Mouse (Mus musculus) hindbrain, embryonic 14.5 days (tissue): Measurements from ENCODE around the gene Rin2. TPM values are rescaled to one million over a fixed set of nuclear protein-coding genes. Genes with fewer than 3 reads are reported as not detected.

Experiments used
- ATAC-seq: fragments of 200-750 bp; cut with Nextera tagmentation; 2 replicates; pipeline ENCODE4 v1.8.0; 2017; ENCODE audit warnings: moderate number of reproducible peaks, mild to moderate bottlenecking, moderate TSS enrichment, moderate library complexity; ENCODE audit not compliant: low FRiP score
- DNase-seq: peaks from one replicate; pipeline ENCODE4 v3.0.0-alpha.2; 2015; ENCODE audit warnings: low spot score
- H3K27ac ChIP-seq: fragments of 300-500 bp; sonication (generic); 2 replicates; pipeline ENCODE4 v1.5.1; 2014; ENCODE audit warnings: mild to moderate bottlenecking, moderate library complexity
- H3K27me3 ChIP-seq: fragments of 300-500 bp; sonication (generic); 2 replicates; pipeline ENCODE4 v1.6.1; 2014; ENCODE audit warnings: mild to moderate bottlenecking, low read length, mixed read lengths; ENCODE audit not compliant: control insufficient read depth, insufficient read depth
- H3K36me3 ChIP-seq: fragments of 300-500 bp; sonication (generic); replicated peaks from 2 replicates; pipeline ENCODE4 v1.6.1; 2014; ENCODE audit not compliant: control insufficient read depth, insufficient read depth
- H3K4me1 ChIP-seq: fragments of 300-500 bp; sonication (generic); replicated peaks from 2 replicates; pipeline ENCODE4 v1.6.1; 2014; ENCODE audit warnings: antibody characterized with exemption, low read length, mixed read lengths; ENCODE audit not compliant: control insufficient read depth, insufficient read depth
- H3K4me2 ChIP-seq: fragments of 300-500 bp; sonication (generic); replicated peaks from 2 replicates; pipeline ENCODE4 v1.6.1; 2014; ENCODE audit warnings: mild to moderate bottlenecking, moderate library complexity
- H3K4me3 ChIP-seq: fragments of 300-500 bp; sonication (generic); replicated peaks from 2 replicates; pipeline ENCODE4 v1.5.1; 2014; ENCODE audit warnings: mild to moderate bottlenecking, low read length
- H3K9ac ChIP-seq: fragments of 300-500 bp; sonication (generic); 2 replicates; pipeline ENCODE4 v1.6.1; 2014
- H3K9me3 ChIP-seq: fragments of 300-500 bp; sonication (generic); 2 replicates; pipeline ENCODE4 v1.6.1; 2016; ENCODE audit warnings: low read length; ENCODE audit not compliant: control insufficient read depth
- WGBS: fragments of 180-500 bp; shearing (Covaris S2); extraction: QIAGEN DNeasy Blood & Tissue Kit; methylation state at CpG from one replicate; pipeline ENCODE4 v1.1.7; 2014; 5-methylcytosine and 5-hydroxymethylcytosine counted together
- polyA plus RNA-seq: library from polyadenylated mRNA; unstranded; fragments of >200 nt; fragmentation: Nextera tagmentation; extraction: Ambion mirVana; gene quantifications from 2 replicates; pipeline ENCODE4 v1.2.1, GENCODE M21; 2014

Rin2 gene
- polyA plus RNA-seq, 1 experiment from 2014 or later = 17.1 TPM

GRCm38 (mm10) chr2:145855831-145856230, 180.8 kb downstream of the Rin2 start:
- no peak for ATAC-seq
- no peak for DNase-seq
- Histone ChIP-seq H3K9me3 (no peaks in the 10 kb centered on the region), H3K9ac (no peak overlapping the region), H3K4me1 (peaks cover 11% of the 10 kb centered on the region; the same call in 1 of the 2 replicates), H3K27me3 (no peaks in the 10 kb centered on the region), H3K4me3 (no peak overlapping the region), H3K4me2 (no peak overlapping the region), H3K36me3 (0 out of 2 replicates have a peak, but pooled peaks cover 7% of the 10 kb centered on the region), H3K27ac (no peak overlapping the region)
- WGBS = 93% methylated on average over 9 of the region's 9 CpGs

GRCm38 (mm10) chr2:145857864-145858263, 182.8 kb downstream of the Rin2 start:
- no peak overlapping the region for H3K9ac ChIP-seq
- H3K4me1 ChIP-seq = peaks cover 15% of the 10 kb centered on the region
- WGBS = 72% methylated on average over 8 of the region's 8 CpGs
- H3K4me3 ChIP-seq = no peak overlapping the region
- no peak for DNase-seq
- no peaks in the 10 kb centered on the region for H3K27me3 ChIP-seq
- ATAC-seq = no peak
- H3K36me3 ChIP-seq = no peaks in the 10 kb centered on the region
- no peak overlapping the region for H3K27ac ChIP-seq
- H3K4me2 ChIP-seq = no peak overlapping the region
- H3K9me3 ChIP-seq = no peaks in the 10 kb centered on the region

- Histone ChIP-seq H3K9me3 (no peaks in the 10 kb centered on the region), H3K4me3 (no peak overlapping the region), H3K27me3 (no peaks in the 10 kb centered on the region), H3K4me1 (peaks cover 15% of the 10 kb centered on the region), H3K4me2 (peak overlapping the region; percentile 54), H3K36me3 (no peaks in the 10 kb centered on the region), H3K27ac (peak overlapping the region; percentile 84), H3K9ac (peak overlapping the region; percentile 60; the same call in 1 of the 2 replicates)
- peak; percentile 18; the same call in 1 of the 2 replicates for ATAC-seq
- WGBS = 56% methylated on average over 7 of the region's 7 CpGs
- no peak for DNase-seq
Measured at GRCm38 (mm10) chr2:145859442-145859931, 184.5 kb downstream of the Rin2 start.

- ATAC-seq (peak; percentile 89), DNase-seq (peak; percentile 75)
- Histone ChIP-seq H3K27ac (peak overlapping the region; percentile 84), H3K9ac (peak overlapping the region; percentile 60), H3K4me1 (peaks cover 15% of the 10 kb centered on the region), H3K27me3 (no peaks in the 10 kb centered on the region), H3K4me3 (peak overlapping the region; percentile 34), H3K4me2 (peak overlapping the region; percentile 54), H3K9me3 (no peaks in the 10 kb centered on the region), H3K36me3 (no peaks in the 10 kb centered on the region)
- 9% methylated on average over 40 of the region's 40 CpGs for WGBS
Measured at GRCm38 (mm10) chr2:145859932-145860801, 185.2 kb downstream of the Rin2 start.

GRCm38 (mm10) chr2:145861193-145862123, 186.4 kb downstream of the Rin2 start:
- Histone ChIP-seq H3K9me3 (no peaks in the 10 kb centered on the region), H3K36me3 (no peaks in the 10 kb centered on the region), H3K4me2 (peak overlapping the region; percentile 54), H3K27me3 (no peaks in the 10 kb centered on the region), H3K27ac (peak overlapping the region; percentile 84), H3K4me1 (peaks cover 15% of the 10 kb centered on the region), H3K9ac (peak overlapping the region; percentile 60), H3K4me3 (peak overlapping the region; percentile 34)
- 60% methylated on average over 8 of the region's 8 CpGs for WGBS
- ATAC-seq (no peak), DNase-seq (no peak)

GRCm38 (mm10) chr2:145862206-145862817, 187.3 kb downstream of the Rin2 start:
- DNase-seq = no peak
- peak overlapping the region; percentile 60; the same call in 1 of the 2 replicates for H3K9ac ChIP-seq

GRCm38 (mm10) chr2:145865344-145865743, 190.3 kb downstream of the Rin2 start:
- WGBS = 89% methylated on average over 3 of the region's 3 CpGs
- Histone ChIP-seq H3K27ac (no peak overlapping the region), H3K9me3 (no peaks in the 10 kb centered on the region), H3K9ac (no peak overlapping the region), H3K27me3 (no peaks in the 10 kb centered on the region), H3K36me3 (no peaks in the 10 kb centered on the region), H3K4me3 (no peak overlapping the region), H3K4me2 (no peak overlapping the region), H3K4me1 (peaks cover 7% of the 10 kb centered on the region)
- DNase-seq (no peak), ATAC-seq (no peak)

More at GRCm38 (mm10) chr2:145862206-145862817, 187.3 kb downstream of the Rin2 start:
- no peaks in the 10 kb centered on the region for H3K27me3 ChIP-seq
- no peaks in the 10 kb centered on the region for H3K36me3 ChIP-seq
- no peak for ATAC-seq
- H3K4me3 ChIP-seq = peak overlapping the region; percentile 34
- peak overlapping the region; percentile 65 for H3K27ac ChIP-seq
- H3K4me2 ChIP-seq = peak overlapping the region; percentile 54
- H3K9me3 ChIP-seq = no peaks in the 10 kb centered on the region
- 31% methylated on average over 10 of the region's 10 CpGs for WGBS
- H3K4me1 ChIP-seq = peaks cover 15% of the 10 kb centered on the region

GRCm38 (mm10) chr2:145866238-145866637, 191.2 kb downstream of the Rin2 start:
- Histone ChIP-seq H3K4me2 (no peak overlapping the region), H3K4me3 (no peak overlapping the region), H3K4me1 (no peaks in the 10 kb centered on the region; the same call in 1 of the 2 replicates), H3K27ac (no peak overlapping the region), H3K36me3 (no peaks in the 10 kb centered on the region), H3K9me3 (no peaks in the 10 kb centered on the region), H3K27me3 (no peaks in the 10 kb centered on the region), H3K9ac (no peak overlapping the region)
- ATAC-seq = no peak
- DNase-seq = no peak
- 96% methylated on average over 3 of the region's 3 CpGs for WGBS
